ENCODE assay signal across 14 mouse cellular contexts in genomic region chr11:89501796-89502195, GRCm38 (mm10).
"Had no signal": no experiment of that assay in that cellular context is flagged by ENCODE, and none has a peak within 500 bp of the region (broad histone marks: within the 10 kb centered on the region; RNA-seq: fewer than 3 reads in every experiment).

No protein-coding gene starts in this region.

- H3K27ac ChIP-seq: layer of hippocampus, adult 2 months; limb, embryonic 12.5 days; liver, embryonic 13.5 days; lung, embryonic 15.5 days; midbrain, embryonic 15.5 days; neural tube, embryonic 15.5 days had no signal

- H3K4me1 ChIP-seq: liver, embryonic 13.5 days; lung, embryonic 15.5 days had no signal

- H3K9me3 ChIP-seq: limb, embryonic 12.5 days; liver, embryonic 13.5 days; lung, embryonic 15.5 days; midbrain, embryonic 15.5 days; neural tube, embryonic 15.5 days had no signal

- H3K36me3 ChIP-seq: limb, embryonic 12.5 days; liver, embryonic 13.5 days; lung, embryonic 15.5 days; midbrain, embryonic 15.5 days; neural tube, embryonic 15.5 days had no signal

- H3K4me3 ChIP-seq: layer of hippocampus, adult 2 months; limb, embryonic 12.5 days; liver, embryonic 13.5 days; lung, embryonic 15.5 days; midbrain, embryonic 15.5 days; neural tube, embryonic 15.5 days had no signal

- H3K27me3 ChIP-seq: liver, embryonic 13.5 days; lung, embryonic 15.5 days; midbrain, embryonic 15.5 days had no signal

- H3K9ac ChIP-seq: limb, embryonic 12.5 days; liver, embryonic 13.5 days; liver, postnatal 0 days; lung, embryonic 15.5 days; midbrain, embryonic 15.5 days; neural tube, embryonic 15.5 days had no signal

- DNase-seq: kidney, postnatal 10 days; kidney, postnatal 4 days; liver; liver, embryonic 13.5 days; liver, postnatal 0 days; right cerebral cortex, postnatal 4 days; spleen, adult 18-20 months; thymus, adult 18-20 months; thymus, postnatal 14 days had no signal

- H3K4me2 ChIP-seq: limb, embryonic 12.5 days; liver, embryonic 13.5 days; lung, embryonic 15.5 days; midbrain, embryonic 15.5 days; neural tube, embryonic 15.5 days had no signal

- ATAC-seq: liver, postnatal 0 days; midbrain, embryonic 15.5 days had no signal
